Mouse (Mus musculus): ENCODE measurements around the gene Bckdha. TPM values are rescaled to one million over a fixed set of nuclear protein-coding genes. Genes with fewer than 3 reads are reported as not detected.

Bckdha gene
- polyA plus RNA-seq, 1 experiment from 2014 or later: 43.2 TPM

DNA sequence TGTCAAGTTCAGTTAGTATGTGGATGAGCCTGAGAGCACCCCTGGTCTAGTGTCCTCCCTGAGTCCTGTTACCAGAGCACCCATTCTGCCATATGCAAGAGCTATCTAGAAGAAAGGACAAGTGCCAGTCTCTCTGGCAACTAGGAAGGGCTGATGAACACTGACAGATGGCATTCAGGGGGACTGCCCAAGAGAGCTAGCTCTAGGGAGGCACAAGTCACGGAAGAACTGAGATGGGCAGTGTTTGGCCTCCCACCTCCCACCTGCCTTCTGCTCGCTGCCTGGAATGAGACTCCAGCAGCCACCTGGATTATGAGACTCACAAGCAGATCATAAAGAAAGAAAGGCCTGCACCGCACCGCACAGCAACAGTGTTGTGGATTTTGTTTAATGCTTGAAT, 19.0 kb downstream of the Bckdha start:
- no peak overlapping the region for H3K27ac ChIP-seq (ENCODE audit: low read depth, low read length)
- 91% methylated on average over 4 of the region's 4 CpGs for WGBS
- H3K4me2 ChIP-seq (ENCODE audit: low read depth): no peak overlapping the region
- no peak overlapping the region for H3K9ac ChIP-seq (ENCODE audit: low read length)
- H3K4me1 ChIP-seq (ENCODE audit: control insufficient read depth, insufficient read depth, low read length): no peaks in the 10 kb centered on the region
- H3K4me3 ChIP-seq (ENCODE audit: low read depth, low read length): no peak overlapping the region
- H3K27me3 ChIP-seq (ENCODE audit: control insufficient read depth, insufficient read depth, low read length): no peaks in the 10 kb centered on the region
- no peak for ATAC-seq (ENCODE audit: insufficient read depth, low FRiP score, low TSS enrichment)
- H3K36me3 ChIP-seq (ENCODE audit: control insufficient read depth, insufficient read depth, low read length): no peaks in the 10 kb centered on the region
- DNase-seq (ENCODE audit: low spot score): no peak
- H3K9me3 ChIP-seq (ENCODE audit: control insufficient read depth, low read length): no peaks in the 10 kb centered on the region

DNA sequence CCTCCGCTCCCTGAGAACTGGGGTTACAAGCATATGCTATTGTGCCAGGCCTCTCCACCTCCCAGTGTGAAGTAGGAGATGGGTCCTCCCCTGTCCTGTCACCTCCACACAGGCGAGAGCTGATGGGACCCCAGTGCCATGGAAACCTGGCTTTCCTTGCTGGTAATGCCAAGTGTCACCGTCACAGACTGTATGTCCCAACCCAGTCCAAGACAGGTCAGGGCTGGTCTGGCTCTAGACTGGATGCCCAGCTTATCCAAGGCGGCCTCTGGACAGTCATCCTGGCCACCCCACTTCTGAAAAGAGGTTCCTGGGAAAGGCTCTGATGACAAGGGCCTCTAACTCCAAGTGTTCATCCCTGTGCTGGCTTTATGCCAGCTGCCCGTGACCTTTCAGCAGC, 21.7 kb downstream of the Bckdha start:
- Histone ChIP-seq H3K36me3 (ENCODE audit: control insufficient read depth, insufficient read depth, low read length) (no peaks in the 10 kb centered on the region; the same call in 1 of the 2 replicates), H3K27me3 (ENCODE audit: control insufficient read depth, insufficient read depth, low read length) (no peaks in the 10 kb centered on the region), H3K4me3 (ENCODE audit: low read depth, low read length) (no peak overlapping the region), H3K27ac (ENCODE audit: low read depth, low read length) (no peak overlapping the region), H3K4me1 (ENCODE audit: control insufficient read depth, insufficient read depth, low read length) (no peaks in the 10 kb centered on the region), H3K4me2 (ENCODE audit: low read depth) (no peak overlapping the region), H3K9ac (ENCODE audit: low read length) (no peak overlapping the region), H3K9me3 (ENCODE audit: control insufficient read depth, low read length) (no peaks in the 10 kb centered on the region)
- ATAC-seq (ENCODE audit: insufficient read depth, low FRiP score, low TSS enrichment): no peak
- DNase-seq (ENCODE audit: low spot score): no peak
- WGBS: 91% methylated on average over 5 of the region's 5 CpGs

DNA sequence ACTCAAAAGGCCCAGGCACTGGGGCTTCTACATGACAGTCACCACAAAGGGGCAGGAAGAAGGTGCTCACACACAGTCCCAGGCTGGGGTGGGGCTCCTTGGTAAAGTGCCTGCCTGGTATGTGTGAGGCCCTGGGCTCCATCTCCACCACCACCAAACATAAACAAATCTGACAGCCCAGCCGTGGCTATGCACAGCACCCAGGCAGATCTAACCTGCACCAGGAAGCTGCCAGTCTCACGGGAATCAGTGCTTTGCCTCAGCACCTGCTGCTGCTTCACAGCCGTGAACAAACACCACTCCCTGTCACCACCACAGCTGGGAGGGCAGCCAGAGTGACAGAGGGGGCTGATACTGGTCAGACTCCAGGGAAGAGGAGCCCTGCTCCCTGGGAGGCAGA, 22.4 kb downstream of the Bckdha start:
- Histone ChIP-seq H3K4me3 (ENCODE audit: low read depth, low read length) (no peak overlapping the region), H3K27me3 (ENCODE audit: control insufficient read depth, insufficient read depth, low read length) (no peaks in the 10 kb centered on the region), H3K9me3 (ENCODE audit: control insufficient read depth, low read length) (no peaks in the 10 kb centered on the region), H3K9ac (ENCODE audit: low read length) (no peak overlapping the region), H3K4me2 (ENCODE audit: low read depth) (no peak overlapping the region), H3K36me3 (ENCODE audit: control insufficient read depth, insufficient read depth, low read length) (no peaks in the 10 kb centered on the region; the same call in 1 of the 2 replicates), H3K4me1 (ENCODE audit: control insufficient read depth, insufficient read depth, low read length) (no peaks in the 10 kb centered on the region), H3K27ac (ENCODE audit: low read depth, low read length) (no peak overlapping the region)
- ATAC-seq (ENCODE audit: insufficient read depth, low FRiP score, low TSS enrichment): no peak
- WGBS: 74% methylated on average over 3 of the region's 3 CpGs
- DNase-seq (ENCODE audit: low spot score): no peak

DNA sequence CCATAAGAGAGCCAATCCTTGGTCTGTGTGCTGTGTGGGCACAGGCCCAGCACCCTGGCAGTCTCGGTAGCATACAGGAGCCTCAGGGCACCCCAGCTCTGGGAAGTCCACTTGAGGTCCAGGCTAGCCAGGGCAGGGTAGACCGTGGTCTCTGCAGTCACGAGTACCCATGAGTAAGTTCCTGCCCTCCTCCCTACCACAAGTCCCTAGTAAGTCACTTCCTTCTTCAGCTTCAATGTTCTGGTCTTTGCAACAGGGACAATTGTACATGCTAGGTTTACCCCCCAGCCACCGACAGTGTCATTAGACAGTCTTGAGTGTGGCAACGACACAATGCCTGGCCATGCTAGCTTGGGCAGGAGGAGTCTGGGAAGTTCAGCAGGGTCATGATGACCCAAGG, 26.1 kb downstream of the Bckdha start:
- peaks cover 3% of the 10 kb centered on the region for H3K4me1 ChIP-seq (ENCODE audit: control insufficient read depth, insufficient read depth, low read length)
- ATAC-seq (ENCODE audit: insufficient read depth, low FRiP score, low TSS enrichment): no peak
- H3K9me3 ChIP-seq (ENCODE audit: control insufficient read depth, low read length): no peaks in the 10 kb centered on the region
- 87% methylated on average over 5 of the region's 5 CpGs for WGBS
- H3K36me3 ChIP-seq (ENCODE audit: control insufficient read depth, insufficient read depth, low read length): peaks cover 3% of the 10 kb centered on the region
- H3K27ac ChIP-seq (ENCODE audit: low read depth, low read length): no peak overlapping the region
- H3K9ac ChIP-seq (ENCODE audit: low read length): no peak overlapping the region
- H3K4me2 ChIP-seq (ENCODE audit: low read depth): no peak overlapping the region
- no peak for DNase-seq (ENCODE audit: low spot score)
- peaks cover 13% of the 10 kb centered on the region for H3K27me3 ChIP-seq (ENCODE audit: control insufficient read depth, insufficient read depth, low read length)
- H3K4me3 ChIP-seq (ENCODE audit: low read depth, low read length): no peak overlapping the region

DNA sequence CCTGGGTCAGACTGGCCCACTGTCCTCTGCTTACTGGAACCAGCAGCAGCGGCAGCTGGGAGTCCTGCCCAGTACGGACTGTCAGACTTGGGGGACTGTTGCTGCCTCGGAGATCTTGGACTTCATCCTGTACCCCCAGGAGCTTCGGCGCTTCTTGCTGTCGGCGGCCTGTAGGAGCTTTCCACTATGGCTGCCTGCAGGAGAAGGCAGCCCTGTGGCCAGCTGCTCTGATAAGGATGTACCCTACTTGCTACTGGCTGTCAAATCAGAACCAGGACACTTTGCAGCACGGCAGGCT, 30.5 kb downstream of the Bckdha start:
- Histone ChIP-seq H3K27ac (ENCODE audit: low read depth, low read length) (no peak overlapping the region), H3K9me3 (ENCODE audit: control insufficient read depth, low read length) (no peaks in the 10 kb centered on the region), H3K4me2 (ENCODE audit: low read depth) (no peak overlapping the region), H3K9ac (ENCODE audit: low read length) (no peak overlapping the region), H3K4me3 (ENCODE audit: low read depth, low read length) (no peak overlapping the region), H3K27me3 (ENCODE audit: control insufficient read depth, insufficient read depth, low read length) (peaks cover 15% of the 10 kb centered on the region), H3K4me1 (ENCODE audit: control insufficient read depth, insufficient read depth, low read length) (peaks cover 7% of the 10 kb centered on the region), H3K36me3 (ENCODE audit: control insufficient read depth, insufficient read depth, low read length) (peaks cover 3% of the 10 kb centered on the region)
- DNase-seq (ENCODE audit: low spot score) (no peak), ATAC-seq (ENCODE audit: insufficient read depth, low FRiP score, low TSS enrichment) (no peak)
- 66% methylated on average over 8 of the region's 8 CpGs for WGBS

DNA sequence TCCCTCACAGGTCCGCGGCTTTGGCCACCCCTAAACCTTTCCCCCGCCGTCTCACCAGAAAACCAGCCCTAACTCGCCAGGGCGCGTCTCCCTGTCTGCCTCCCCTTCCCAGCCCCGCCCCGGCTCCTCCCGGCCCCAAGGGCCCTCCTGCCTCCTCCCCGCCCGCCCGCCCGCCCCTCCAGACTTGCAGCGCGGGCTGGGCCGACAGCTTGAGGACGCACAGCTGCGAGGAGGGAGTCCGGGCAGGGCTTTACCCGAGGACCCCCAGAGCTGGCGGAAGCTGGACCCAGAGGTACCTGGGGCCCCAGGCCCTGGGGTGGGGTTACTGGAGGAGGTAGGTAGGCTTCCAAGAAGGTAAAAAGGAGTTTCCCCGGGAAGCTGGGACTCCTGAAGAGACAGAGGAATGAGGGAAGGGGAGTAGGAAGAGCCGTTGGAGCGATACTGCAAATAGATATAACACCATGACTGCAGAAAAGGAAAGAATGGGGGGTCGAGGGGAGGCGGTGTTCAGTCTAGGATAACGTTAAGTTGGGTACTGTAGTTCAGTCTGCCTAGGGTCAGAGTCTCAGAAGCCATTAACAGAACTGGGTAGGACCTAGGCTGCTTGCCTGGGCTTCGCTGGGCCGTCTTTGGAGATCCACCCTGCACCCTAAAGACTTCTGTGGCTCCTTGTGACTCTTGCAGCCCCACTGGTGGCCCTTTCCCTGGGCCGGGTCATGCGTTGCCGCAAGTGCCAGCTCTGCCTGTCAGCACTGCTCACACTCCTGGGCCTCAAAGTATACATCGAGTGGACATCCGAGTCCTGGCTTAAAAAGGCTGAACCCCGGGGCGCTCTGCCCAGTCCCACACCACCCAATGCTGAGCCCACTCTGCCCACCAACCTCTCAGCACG, 31.1 kb downstream of the Bckdha start:
- WGBS: 17% methylated on average over 37 of the region's 38 CpGs
- Histone ChIP-seq H3K4me2 (ENCODE audit: low read depth) (peak overlapping the region; percentile 44), H3K27me3 (ENCODE audit: control insufficient read depth, insufficient read depth, low read length) (peaks cover 15% of the 10 kb centered on the region), H3K4me3 (ENCODE audit: low read depth, low read length) (peak overlapping the region; percentile 18), H3K9me3 (ENCODE audit: control insufficient read depth, low read length) (no peaks in the 10 kb centered on the region), H3K9ac (ENCODE audit: low read length) (peak overlapping the region; percentile 44), H3K36me3 (ENCODE audit: control insufficient read depth, insufficient read depth, low read length) (peaks cover 3% of the 10 kb centered on the region), H3K27ac (ENCODE audit: low read depth, low read length) (no peak overlapping the region), H3K4me1 (ENCODE audit: control insufficient read depth, insufficient read depth, low read length) (peaks cover 7% of the 10 kb centered on the region)
- DNase-seq (ENCODE audit: low spot score): peak; percentile 44
- no peak for ATAC-seq (ENCODE audit: insufficient read depth, low FRiP score, low TSS enrichment)

DNA sequence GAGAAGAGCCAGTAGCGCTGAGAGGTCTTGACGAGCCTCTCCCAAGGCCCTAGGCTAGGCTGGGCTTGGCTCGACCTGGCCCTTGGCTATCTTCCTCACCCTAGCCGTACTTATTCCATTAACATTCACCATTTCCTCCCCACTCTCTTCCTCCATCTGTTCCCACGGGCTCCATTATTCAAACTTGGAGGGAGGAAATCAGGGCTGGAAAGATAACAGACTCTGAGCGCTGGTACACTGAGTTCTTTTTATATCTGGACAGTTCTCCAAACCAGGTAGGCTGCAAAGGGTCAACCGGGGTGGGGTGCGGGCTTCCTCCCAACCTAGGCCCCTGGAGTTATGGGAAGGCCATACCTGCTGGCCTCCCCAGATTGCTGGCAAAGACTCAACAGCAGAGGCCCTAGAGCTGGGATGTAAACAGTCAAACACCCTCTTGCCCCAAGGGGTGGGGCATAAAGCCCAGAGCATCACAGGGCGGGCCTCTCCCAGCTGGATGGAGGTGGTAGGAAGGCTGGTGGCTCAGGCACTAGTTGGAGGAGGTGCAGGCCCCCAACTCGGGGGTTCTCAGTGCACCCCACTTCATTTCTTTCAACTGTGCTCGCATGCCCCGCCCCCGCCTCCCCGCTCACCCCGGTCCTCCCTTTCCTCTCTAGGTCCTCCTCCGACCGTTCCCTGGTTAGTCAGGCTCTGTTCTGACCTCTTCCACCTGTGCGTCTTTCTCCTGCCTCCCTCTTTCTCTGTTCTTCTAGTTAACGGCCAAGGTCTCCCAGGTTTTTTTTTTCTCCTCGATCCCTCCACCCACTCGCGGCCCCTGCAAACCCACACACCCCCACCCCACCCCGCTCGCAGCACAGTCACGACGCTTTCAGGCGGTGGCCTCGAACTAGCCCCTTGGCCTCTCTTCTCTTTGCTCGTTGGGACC, 32.0 kb downstream of the Bckdha start, which contains the start of gene B3gnt8:
TSS of gene B3gnt8 (plus strand) at position 146 of the 922 bp plus-strand sequence.
- Histone ChIP-seq H3K9me3 (ENCODE audit: control insufficient read depth, low read length) (no peaks in the 10 kb centered on the region), H3K36me3 (ENCODE audit: control insufficient read depth, insufficient read depth, low read length) (peaks cover 3% of the 10 kb centered on the region), H3K9ac (ENCODE audit: low read length) (peak within 1 kb of the TSS; percentile 44), H3K27me3 (ENCODE audit: control insufficient read depth, insufficient read depth, low read length) (peaks cover 15% of the 10 kb centered on the region), H3K4me3 (ENCODE audit: low read depth, low read length) (peak within 1 kb of the TSS; percentile 18), H3K4me1 (ENCODE audit: control insufficient read depth, insufficient read depth, low read length) (peaks cover 7% of the 10 kb centered on the region), H3K27ac (ENCODE audit: low read depth, low read length) (no peak within 1 kb of the TSS), H3K4me2 (ENCODE audit: low read depth) (peak within 1 kb of the TSS; percentile 44)
- WGBS: 22% methylated on average over 29 of the region's 29 CpGs
- DNase-seq (ENCODE audit: low spot score) (no peak), ATAC-seq (ENCODE audit: insufficient read depth, low FRiP score, low TSS enrichment) (no peak)

DNA sequence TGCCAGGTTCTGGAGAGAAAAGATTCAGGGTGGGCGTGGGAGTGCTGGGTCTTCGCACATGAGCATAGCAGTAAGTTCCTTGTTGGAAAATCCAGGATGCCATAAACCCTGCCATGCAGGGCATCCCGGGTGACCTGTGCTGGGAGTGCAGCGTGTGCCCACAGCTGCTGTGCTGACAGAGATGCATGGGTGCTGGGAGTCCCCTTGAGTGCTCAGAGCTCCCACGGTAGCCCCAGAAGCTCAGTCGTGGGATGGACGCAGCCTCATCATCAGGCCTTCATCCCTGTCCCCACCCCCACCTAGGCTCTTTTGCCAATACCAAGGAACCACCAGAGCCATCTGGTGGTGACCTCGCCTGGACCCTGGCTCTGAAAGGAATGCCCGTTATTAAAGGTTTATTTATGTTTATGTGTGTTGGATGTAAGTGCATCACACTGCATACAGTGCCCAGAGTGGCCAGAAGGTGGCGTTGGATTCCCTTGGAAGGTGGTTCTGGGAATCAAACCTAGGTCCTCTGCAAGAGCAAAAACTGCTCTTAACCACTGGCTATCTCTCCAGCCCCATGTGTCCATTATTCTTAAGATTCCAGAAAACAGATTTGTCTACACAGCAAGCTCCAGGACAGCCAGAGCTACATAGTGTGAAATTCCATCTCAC, 33.1 kb downstream of the Bckdha start:
- Histone ChIP-seq H3K9me3 (ENCODE audit: control insufficient read depth, low read length) (no peaks in the 10 kb centered on the region), H3K4me2 (ENCODE audit: low read depth) (no peak overlapping the region), H3K27me3 (ENCODE audit: control insufficient read depth, insufficient read depth, low read length) (peaks cover 15% of the 10 kb centered on the region), H3K36me3 (ENCODE audit: control insufficient read depth, insufficient read depth, low read length) (peaks cover 3% of the 10 kb centered on the region), H3K4me1 (ENCODE audit: control insufficient read depth, insufficient read depth, low read length) (peaks cover 7% of the 10 kb centered on the region), H3K9ac (ENCODE audit: low read length) (no peak overlapping the region), H3K4me3 (ENCODE audit: low read depth, low read length) (no peak overlapping the region), H3K27ac (ENCODE audit: low read depth, low read length) (no peak overlapping the region)
- WGBS: 77% methylated on average over 10 of the region's 10 CpGs
- DNase-seq (ENCODE audit: low spot score) (no peak), ATAC-seq (ENCODE audit: insufficient read depth, low FRiP score, low TSS enrichment) (no peak)
